In genomic region chr10:58416702-58417101, GRCm38 (mm10) we compare ENCODE assay signal across 22 mouse cellular contexts. TPM values are rescaled to one million over a fixed set of nuclear protein-coding genes. Genes with fewer than 3 reads are reported as not detected.
DNase-seq lines count a peak whose midpoint lies in the region; ATAC-seq lines count a peak whose summit lies in the region.
"Had no signal": no experiment of that assay in that cellular context is flagged by ENCODE, and none has a peak within 500 bp of the region (broad histone marks: within the 10 kb centered on the region; RNA-seq: fewer than 3 reads in every experiment).

No protein-coding gene starts in this region.

- H3K27ac ChIP-seq in embryonic facial prominence, embryonic 13.5 days: 0 out of 2 replicates have a peak overlapping the region, but pooled peaks have one; percentile 12
- no peak overlapping the region for H3K27ac ChIP-seq in embryonic facial prominence, embryonic 10.5 days (replicated peaks)
- H3K27ac ChIP-seq in heart, embryonic 16.5 days (ENCODE audit: low read length): no peak overlapping the region
- no peak overlapping the region for H3K27ac ChIP-seq in embryonic facial prominence, embryonic 14.5 days (replicated peaks; ENCODE audit: low read depth, low read length)
- H3K27ac ChIP-seq: embryonic facial prominence, embryonic 12.5 days; forebrain, embryonic 15.5 days; hindbrain, embryonic 12.5 days; liver, embryonic 12.5 days; stomach, embryonic 15.5 days had no signal

- H3K9ac ChIP-seq in embryonic facial prominence, embryonic 13.5 days: no peak overlapping the region
- no peak overlapping the region for H3K9ac ChIP-seq in heart, embryonic 16.5 days (ENCODE audit: low read length)
- no peak overlapping the region for H3K9ac ChIP-seq in embryonic facial prominence, embryonic 14.5 days (ENCODE audit: low read depth, low read length)
- H3K9ac ChIP-seq: embryonic facial prominence, embryonic 12.5 days; forebrain, embryonic 15.5 days; hindbrain, embryonic 12.5 days; liver, embryonic 12.5 days; stomach, embryonic 15.5 days had no signal

- no peaks in the 10 kb centered on the region for H3K27me3 ChIP-seq in embryonic facial prominence, embryonic 13.5 days
- H3K27me3 ChIP-seq in embryonic facial prominence, embryonic 10.5 days (replicated peaks; ENCODE audit: low read depth, poor library complexity, severe bottlenecking): no peaks in the 10 kb centered on the region
- H3K27me3 ChIP-seq in heart, embryonic 16.5 days (ENCODE audit: control insufficient read depth, insufficient read depth, low read length): no peaks in the 10 kb centered on the region
- no peaks in the 10 kb centered on the region for H3K27me3 ChIP-seq in embryonic facial prominence, embryonic 14.5 days (replicated peaks; ENCODE audit: control insufficient read depth, insufficient read depth, low read length)
- H3K27me3 ChIP-seq: embryonic facial prominence, embryonic 12.5 days; forebrain, embryonic 15.5 days; hindbrain, embryonic 12.5 days; liver, embryonic 12.5 days; stomach, embryonic 15.5 days had no signal

- no peak for ATAC-seq in embryonic facial prominence, embryonic 13.5 days (ENCODE audit: insufficient number of reproducible peaks, insufficient read depth, low FRiP score, low TSS enrichment, low read depth)
- 0 out of 2 replicates have a peak, but pooled peaks have one; percentile 37 for ATAC-seq in heart, embryonic 16.5 days (replicated peaks; ENCODE audit: extremely low read depth, insufficient read depth, low FRiP score)
- ATAC-seq in embryonic facial prominence, embryonic 14.5 days (ENCODE audit: low read depth): no peak
- no peak for ATAC-seq in megakaryocyte progenitor cell, adult 5-6 weeks (replicated peaks; ENCODE audit: poor library complexity)
- ATAC-seq: activated CD4-positive, CD25-positive, alpha-beta regulatory T cell, adult 4 months; forebrain, embryonic 15.5 days; liver, embryonic 12.5 days; midbrain, embryonic 16.5 days had no signal

- DNase-seq in embryonic facial prominence, embryonic 10.5 days (ENCODE audit: low spot score): no peak
- no peak for DNase-seq in heart, adult 8-10 months (ENCODE audit: low spot score)
- DNase-seq in embryonic facial prominence, embryonic 14.5 days (ENCODE audit: low spot score): peak; percentile 16
- DNase-seq in lung, postnatal 10 days: peak; percentile 77
- DNase-seq in layer of hippocampus, postnatal 36 days: no peak
- DNase-seq: adrenal gland, postnatal 10 days; cerebellum, adult 9-11 months; kidney, adult 2 months; kidney, postnatal 25 days; right cerebral cortex, postnatal 25 days; thymus, adult 18-20 months had no signal

- peaks cover 54% of the 10 kb centered on the region for H3K36me3 ChIP-seq in embryonic facial prominence, embryonic 13.5 days
- peaks cover 87% of the 10 kb centered on the region for H3K36me3 ChIP-seq in embryonic facial prominence, embryonic 10.5 days (replicated peaks)
- H3K36me3 ChIP-seq in heart, embryonic 16.5 days (ENCODE audit: control insufficient read depth, insufficient read depth): peaks cover 62% of the 10 kb centered on the region
- H3K36me3 ChIP-seq in embryonic facial prominence, embryonic 14.5 days (ENCODE audit: control insufficient read depth, insufficient read depth, low read length): peaks cover 74% of the 10 kb centered on the region

- H3K4me2 ChIP-seq in embryonic facial prominence, embryonic 13.5 days: no peak overlapping the region
- no peak overlapping the region for H3K4me2 ChIP-seq in heart, embryonic 16.5 days (ENCODE audit: low read depth, low read length)
- no peak overlapping the region for H3K4me2 ChIP-seq in embryonic facial prominence, embryonic 14.5 days (ENCODE audit: low read depth, low read length)
- H3K4me2 ChIP-seq: embryonic facial prominence, embryonic 12.5 days; forebrain, embryonic 15.5 days; hindbrain, embryonic 12.5 days; liver, embryonic 12.5 days; stomach, embryonic 15.5 days had no signal

- no peaks in the 10 kb centered on the region for H3K4me1 ChIP-seq in embryonic facial prominence, embryonic 13.5 days
- no peaks in the 10 kb centered on the region for H3K4me1 ChIP-seq in embryonic facial prominence, embryonic 10.5 days
- H3K4me1 ChIP-seq in heart, embryonic 16.5 days (ENCODE audit: control insufficient read depth, insufficient read depth, low read length): no peaks in the 10 kb centered on the region
- no peaks in the 10 kb centered on the region for H3K4me1 ChIP-seq in embryonic facial prominence, embryonic 14.5 days (ENCODE audit: control insufficient read depth, insufficient read depth, low read length)
- H3K4me1 ChIP-seq: embryonic facial prominence, embryonic 12.5 days; forebrain, embryonic 15.5 days; hindbrain, embryonic 12.5 days; stomach, embryonic 15.5 days had no signal

- WGBS in embryonic facial prominence, embryonic 13.5 days: 90% methylated on average over 3 of the region's 3 CpGs
- 93% methylated on average over 3 of the region's 3 CpGs for WGBS in embryonic facial prominence, embryonic 10.5 days
- WGBS in heart, embryonic 16.5 days: 67% methylated on average over 3 of the region's 3 CpGs
- 83% methylated on average over 3 of the region's 3 CpGs for WGBS in embryonic facial prominence, embryonic 14.5 days

- no peaks in the 10 kb centered on the region for H3K9me3 ChIP-seq in embryonic facial prominence, embryonic 13.5 days
- no peaks in the 10 kb centered on the region for H3K9me3 ChIP-seq in embryonic facial prominence, embryonic 10.5 days
- no peaks in the 10 kb centered on the region for H3K9me3 ChIP-seq in heart, embryonic 16.5 days (replicated peaks; ENCODE audit: control insufficient read depth, low read length)
- H3K9me3 ChIP-seq in embryonic facial prominence, embryonic 14.5 days (ENCODE audit: control insufficient read depth, low read length): no peaks in the 10 kb centered on the region
- H3K9me3 ChIP-seq: embryonic facial prominence, embryonic 12.5 days; forebrain, embryonic 15.5 days; G1E; hindbrain, embryonic 12.5 days; liver, embryonic 12.5 days; stomach, embryonic 15.5 days had no signal

- H3K4me3 ChIP-seq in embryonic facial prominence, embryonic 13.5 days: no peak overlapping the region
- H3K4me3 ChIP-seq in embryonic facial prominence, embryonic 10.5 days: no peak overlapping the region
- no peak overlapping the region for H3K4me3 ChIP-seq in heart, embryonic 16.5 days (ENCODE audit: low read length)
- H3K4me3 ChIP-seq in embryonic facial prominence, embryonic 14.5 days (ENCODE audit: low read depth, low read length): no peak overlapping the region
- H3K4me3 ChIP-seq: embryonic facial prominence, embryonic 12.5 days; forebrain, embryonic 15.5 days; hindbrain, embryonic 12.5 days; liver, embryonic 12.5 days; stomach, embryonic 15.5 days had no signal

RNA-seq across cellular contexts. Expression of gene Ranbp2, which starts 30.0 kb away (rescaled TPM):
- polyA plus RNA-seq in embryonic facial prominence, embryonic 13.5 days (2015; fragmentation: Nextera tagmentation; extraction: Ambion mirVana): 24.3 and 27.4 TPM in 2 replicates
- 27.0 and 28.2 TPM in 2 replicates for polyA plus RNA-seq in embryonic facial prominence, embryonic 10.5 days (2016; fragmentation: Nextera tagmentation; extraction: Ambion mirVana)
- 14.0 and 15.4 TPM in 2 replicates for polyA plus RNA-seq in heart, embryonic 16.5 days (2015; fragmentation: Nextera tagmentation; extraction: Ambion mirVana)
- 10 to 100 TPM; 49.8 to 53.3 (median 51.2) TPM for total RNA-seq in heart, adult 8-10 months (2022)
- 29.3 and 29.9 TPM in 2 replicates for polyA plus RNA-seq in embryonic facial prominence, embryonic 14.5 days (2014; fragmentation: Nextera tagmentation; extraction: Ambion mirVana)
- total RNA-seq in layer of hippocampus, postnatal 36 days (2021): 10 to 100 TPM; 79.7 to 81.9 TPM
- total RNA-seq in megakaryocyte progenitor cell, adult 5-6 weeks (2015): 158 and 161 TPM in 2 replicates
- 177 and 233 TPM in 2 replicates for total RNA-seq in megakaryocyte progenitor cell, adult 5-6 weeks (2017)

Comparison
In these comparisons a context has a peak if more than half of its experiments do, and no peak if none do; other contexts are left out.
1. DNase-seq: peak in embryonic facial prominence, embryonic 14.5 days (single experiment) and lung, postnatal 10 days (single experiment); none in embryonic facial prominence, embryonic 10.5 days (single experiment), heart, adult 8-10 months (single experiment) and layer of hippocampus, postnatal 36 days (0 of 2).